Comparison of ENCODE assay signal across 19 mouse cellular contexts in the genomic region with DNA sequence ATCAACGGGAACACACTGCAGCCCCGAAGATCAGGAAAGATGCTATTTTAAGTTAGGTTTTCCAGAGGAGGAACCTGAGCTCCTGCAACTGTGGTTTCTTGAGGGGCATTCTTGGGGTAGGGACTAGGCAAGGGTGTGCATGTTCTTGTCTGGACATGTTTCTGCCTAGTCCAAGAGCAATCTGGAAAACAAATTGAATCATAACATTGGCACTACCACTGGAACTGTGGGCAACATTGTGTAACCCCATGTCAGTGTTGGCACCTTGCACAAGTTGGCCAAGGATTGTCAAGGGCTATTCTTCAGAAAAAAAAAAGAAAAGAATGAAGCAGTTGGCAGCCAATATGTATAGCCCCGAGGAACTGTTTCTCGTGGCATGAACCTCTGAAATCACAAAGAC.
DNase-seq lines count a peak whose midpoint lies in the region; ATAC-seq and TF ChIP-seq lines count a peak whose summit lies in the region.
"Had no signal": no experiment of that assay in that cellular context is flagged by ENCODE, and none has a peak within 500 bp of the region (broad histone marks: within the 10 kb centered on the region; RNA-seq: fewer than 3 reads in every experiment).

No protein-coding gene starts in this region.

- no peak overlapping the region for H3K4me3 ChIP-seq in lung, adult 2 months (replicated peaks; ENCODE audit: extremely low read depth, low read depth, low read length)
- H3K4me3 ChIP-seq: embryonic facial prominence, embryonic 13.5 days; forebrain, embryonic 10.5 days; gastrocnemius, adult 2 months; heart, adult 2 months; heart, embryonic 15.5 days; intestine, embryonic 15.5 days had no signal

- WGBS in lung, adult 2 months, result 74% methylated on average over 4 of the region's 4 CpGs

- no peak for TF ChIP-seq CTCF in lung, adult 2 months (IDR thresholded peaks at IDR 0.05; ENCODE audit: insufficient read depth, low read length)

- H3K4me1 ChIP-seq in lung, adult 2 months (ENCODE audit: control insufficient read depth, insufficient read depth, low read length), result no peaks in the 10 kb centered on the region; the same call in none of the 2 replicates

- TF ChIP-seq POLR2A in lung, adult 2 months (IDR thresholded peaks at IDR 0.05; ENCODE audit: borderline replicate concordance, extremely low read depth, low read depth, low read length), result no peak

- no peak for ATAC-seq in megakaryocyte progenitor cell, adult 5-6 weeks (replicated peaks; ENCODE audit: poor library complexity)
- ATAC-seq: forebrain, embryonic 14.5 days; intestine, embryonic 15.5 days had no signal

- peak; percentile 26 to 51 for DNase-seq in lung, adult 18-20 months
- no peak for DNase-seq in lung, adult 2 months
- DNase-seq in adrenal gland, postnatal 10 days, result peak; percentile 44
- DNase-seq in adrenal gland, postnatal 25 days, result peak; percentile 21
- peak; percentile 69 for DNase-seq in gonadal fat pad, adult 2 months (ENCODE audit: low read depth)
- DNase-seq in cerebellum, adult 8-10 months, result no peak
- DNase-seq: cerebellum, adult 2 months; cerebellum, postnatal 14 days; gastrocnemius, adult 2 months; gastrocnemius, postnatal 25 days; heart, adult 2 months; heart, postnatal 14 days; kidney, adult 18-20 months had no signal

Comparison
In these comparisons a context has a peak if more than half of its experiments do, and no peak if none do; other contexts are left out.
1. DNase-seq: peak in lung, adult 18-20 months (2 of 2), adrenal gland, postnatal 10 days (single experiment), adrenal gland, postnatal 25 days (single experiment) and gonadal fat pad, adult 2 months (single experiment); none in lung, adult 2 months (single experiment) and cerebellum, adult 8-10 months (single experiment).